Mouse (Mus musculus) left cerebral cortex, postnatal 10 days (tissue): ENCODE data around the gene Dgat2. TPM values are rescaled to one million over a fixed set of nuclear protein-coding genes. Genes with fewer than 3 reads are reported as not detected.
A peak's percentile ranks its signal among the peaks of the same experiment; 100 is the strongest.

ENCODE experiments used
- DNase-seq, 2 experiments: peaks; one replicate each; pipeline ENCODE4 v3.0.0; 2021 to 2022; ENCODE audit warnings: low spot score in 2 of 2, mixed read lengths in 1 of 2; ENCODE audit errors: extremely low spot score in 1 of 2
- intact Hi-C: fragments of 180-260 bp; cut with DNase I; formaldehyde crosslinking; loops from one replicate; pipeline ENCODE4 v1.15.1; 2025
- total RNA-seq, 2 experiments: library from RNA; stranded (reverse); gene quantifications; 2 replicates each; pipeline ENCODE4 v1.2.3; 2021

The Dgat2 gene
- total RNA-seq, 2 experiments from 2014 or later: 91.8 to 94.0 TPM

- intact Hi-C loops: no loop called here
- no peak for DNase-seq
These were observed 17.1 kb upstream of the Dgat2 start for GRCm38 (mm10) chr7:99199451-99200175.

GRCm38 (mm10) chr7:99198811-99199210 lies 16.3 kb upstream of the Dgat2 start:
- no peak for DNase-seq
- intact Hi-C loops: no loop called here

- intact Hi-C loops: no loop called here
These were observed 12.0 kb upstream of the Dgat2 start for GRCm38 (mm10) chr7:99194511-99194910.

GRCm38 (mm10) chr7:99193926-99194325 lies 11.4 kb upstream of the Dgat2 start:
- intact Hi-C loops: no loop called here
- DNase-seq: no peak

More at GRCm38 (mm10) chr7:99194511-99194910, 12.0 kb upstream of the Dgat2 start:
- DNase-seq: no peak

DNA sequence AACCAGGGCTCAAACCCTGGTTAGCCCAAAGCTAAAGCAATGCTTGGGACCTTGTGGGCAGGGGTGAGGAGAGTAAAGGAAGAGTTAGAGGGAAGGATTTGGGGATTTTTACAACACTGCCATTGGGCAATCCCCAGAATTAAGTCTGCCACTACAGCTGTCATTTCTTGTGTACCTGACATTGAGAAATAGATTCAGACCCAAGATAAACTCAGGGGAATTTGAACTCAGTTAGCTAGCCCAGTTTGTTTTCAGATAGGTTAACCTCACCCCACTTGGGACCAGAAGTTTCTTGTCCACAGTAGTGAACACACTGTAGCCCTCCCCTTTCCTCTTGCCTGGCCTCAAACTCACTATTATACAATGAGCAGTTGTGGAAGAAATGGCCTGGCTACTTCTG lies 8.9 kb upstream of the Dgat2 start:
- intact Hi-C loops: no loop called here
- no peak for DNase-seq

- DNase-seq: no peak
These were observed 7.4 kb upstream of the Dgat2 start for GRCm38 (mm10) chr7:99189885-99190284.

GRCm38 (mm10) chr7:99188630-99189029 lies 6.1 kb upstream of the Dgat2 start:
- intact Hi-C loops: no loop called here
- no peak for DNase-seq

More at GRCm38 (mm10) chr7:99189885-99190284, 7.4 kb upstream of the Dgat2 start:
- intact Hi-C loops: no loop called here

GRCm38 (mm10) chr7:99187451-99187850 lies 4.9 kb upstream of the Dgat2 start:
- intact Hi-C loops: no loop called here
- DNase-seq: no peak

- no peak for DNase-seq
- intact Hi-C loops: no loop called here
These were observed 2.9 kb upstream of the Dgat2 start for GRCm38 (mm10) chr7:99185405-99185804.

- intact Hi-C loops: no loop called here
These were observed 1.2 kb upstream of the Dgat2 start for GRCm38 (mm10) chr7:99183751-99184150.

GRCm38 (mm10) chr7:99181619-99182431 lies 694 bp downstream of the Dgat2 start:
- DNase-seq: no peak
- intact Hi-C loops: no loop called here

More at GRCm38 (mm10) chr7:99183751-99184150, 1.2 kb upstream of the Dgat2 start:
- no peak for DNase-seq

DNA sequence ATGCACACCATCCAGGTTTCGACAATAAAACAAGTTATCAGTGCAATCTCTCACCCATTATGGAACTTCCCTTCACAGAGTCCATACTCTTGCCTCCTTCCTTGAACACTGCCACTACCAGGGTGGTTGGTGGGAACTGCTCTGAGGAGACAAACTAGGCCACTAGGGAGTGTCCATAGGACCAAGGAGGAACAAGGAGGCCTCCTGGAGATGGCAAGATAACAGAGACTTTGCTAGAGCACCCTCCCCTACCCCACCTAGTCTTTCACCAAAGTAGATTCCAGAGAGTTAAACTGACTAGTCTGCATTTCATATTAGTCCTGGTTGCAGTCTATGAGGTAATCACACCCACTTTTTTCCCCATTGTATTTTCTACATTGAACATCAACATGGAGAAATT lies 2.4 kb downstream of the Dgat2 start:
- intact Hi-C loops: no loop called here
- no peak for DNase-seq

DNA sequence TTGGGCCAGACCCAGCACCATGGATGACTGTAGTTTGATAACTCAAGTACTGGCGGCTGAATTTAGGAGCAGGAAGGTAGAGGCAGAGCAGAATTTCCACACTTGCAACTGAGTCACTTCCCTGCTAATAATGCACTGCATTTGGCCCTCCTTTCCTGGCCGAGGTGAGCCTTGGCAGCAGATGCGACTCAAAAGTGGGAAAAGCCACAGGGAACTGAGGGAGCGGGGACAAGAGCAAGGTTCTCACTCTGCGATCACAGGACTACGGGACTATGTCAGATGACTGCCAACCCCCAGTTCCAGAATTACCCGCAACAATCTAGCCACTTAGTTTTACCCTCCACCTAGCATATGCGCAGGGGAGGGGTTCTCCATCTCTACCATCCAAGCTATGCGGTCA lies 3.2 kb downstream of the Dgat2 start:
- no peak for DNase-seq
- intact Hi-C loops: no loop called here

DNA sequence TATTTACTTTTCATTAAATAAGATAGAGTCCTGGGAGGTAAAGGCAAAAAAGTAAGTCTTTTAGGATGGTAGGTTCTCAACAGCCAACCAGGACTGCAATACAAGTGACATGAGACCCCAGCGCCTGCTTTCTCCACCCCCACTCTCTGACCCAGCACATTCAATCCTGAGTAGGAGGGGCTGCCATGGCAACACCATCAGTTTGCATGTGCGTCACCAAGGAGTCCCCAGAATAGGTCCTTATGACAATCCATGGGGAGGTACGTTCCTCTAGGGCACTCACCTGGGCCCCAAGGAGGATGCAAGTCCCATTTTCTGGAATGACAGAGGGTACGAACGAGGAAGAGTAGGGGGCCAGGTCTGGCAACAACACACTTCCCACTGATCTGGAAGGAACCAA lies 5.1 kb downstream of the Dgat2 start:
- no peak for DNase-seq
- intact Hi-C loops: no loop called here

DNA sequence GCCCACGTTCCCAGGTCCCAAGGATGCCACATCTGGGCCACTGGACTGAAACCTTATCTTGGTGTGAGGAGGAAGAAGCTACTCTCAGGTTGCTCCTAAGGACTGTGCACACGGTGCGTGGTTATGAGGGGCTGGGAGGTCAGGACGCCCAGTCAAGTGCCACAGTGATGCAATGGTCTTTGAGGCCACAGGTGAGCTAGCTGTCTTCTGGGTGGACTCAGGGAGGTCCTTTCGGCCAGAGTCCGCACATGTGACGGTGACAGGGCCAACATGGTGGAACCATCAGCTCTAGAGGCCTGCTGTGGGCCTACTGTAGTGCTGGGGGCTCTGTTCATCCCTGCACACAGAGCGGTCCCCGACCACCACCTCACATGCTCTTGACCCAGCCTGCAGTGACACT lies 6.9 kb downstream of the Dgat2 start:
- intact Hi-C loops: no loop called here

GRCm38 (mm10) chr7:99175118-99175517 lies 7.4 kb downstream of the Dgat2 start:
- intact Hi-C loops: no loop called here
- DNase-seq: no peak

More for the DNA sequence above, 6.9 kb downstream of the Dgat2 start:
- DNase-seq: no peak

GRCm38 (mm10) chr7:99174006-99174405 lies 8.5 kb downstream of the Dgat2 start:
- DNase-seq: no peak
- intact Hi-C loops: no loop called here

GRCm38 (mm10) chr7:99172898-99173297 lies 9.6 kb downstream of the Dgat2 start:
- peak in 1 of 2 experiments; percentile 27 for DNase-seq
- intact Hi-C loops: no loop called here

DNA sequence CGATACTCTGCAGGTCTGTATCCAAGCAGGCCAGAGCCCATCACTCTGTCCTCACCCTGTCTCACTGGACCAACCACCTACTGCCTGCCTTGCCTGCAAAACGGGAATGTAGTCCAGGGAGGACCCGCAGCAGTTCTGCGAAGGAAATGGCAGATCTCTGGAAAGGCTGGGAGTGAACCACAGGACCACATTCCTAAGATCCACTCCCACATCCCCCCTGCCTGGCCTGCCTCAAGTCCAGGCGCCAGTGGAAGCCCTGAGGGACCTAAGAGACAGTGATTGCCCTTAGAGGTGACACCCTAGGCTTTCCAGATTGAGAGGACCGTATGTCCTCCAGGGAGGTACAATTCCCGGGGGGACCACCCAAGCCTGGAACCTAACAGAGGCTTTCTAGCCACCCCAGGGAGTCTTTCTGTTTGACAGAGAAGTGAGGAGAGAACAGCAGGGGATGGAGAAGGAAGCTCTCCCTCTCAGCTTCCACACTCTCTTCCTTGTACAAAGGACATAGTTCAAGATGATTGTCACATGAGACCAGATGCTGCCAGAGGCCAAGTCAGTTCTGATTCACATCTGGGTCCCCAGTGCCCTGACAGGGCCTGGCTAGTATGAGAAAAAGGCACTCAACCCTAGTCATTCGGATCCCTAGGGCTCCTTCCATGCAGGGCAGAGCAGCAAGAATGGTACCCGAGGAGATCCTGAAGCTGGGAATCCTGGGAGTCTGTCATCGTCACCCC lies 10.6 kb downstream of the Dgat2 start:
- DNase-seq: peak in 1 of 2 experiments; percentile 29
- intact Hi-C loops: no loop called here
